Comparison of ENCODE assay signal across 8 mouse cellular contexts in genomic region chr19:16168653-16169198, GRCm38 (mm10). TPM values are rescaled to one million over a fixed set of nuclear protein-coding genes. Genes with fewer than 3 reads are reported as not detected.
A peak's percentile ranks its signal among the peaks of the same experiment; 100 is the strongest.
DNase-seq lines count a peak whose midpoint lies in the region; ATAC-seq lines count a peak whose summit lies in the region.

No protein-coding gene starts in this region.

- no peaks in the 10 kb centered on the region for H3K36me3 ChIP-seq in heart, embryonic 15.5 days
- H3K36me3 ChIP-seq in midbrain, embryonic 10.5 days: 0 out of 2 replicates have a peak, but pooled peaks cover 2% of the 10 kb centered on the region

- H3K4me3 ChIP-seq in heart, embryonic 15.5 days: no peak overlapping the region
- no peak overlapping the region for H3K4me3 ChIP-seq in midbrain, embryonic 10.5 days

- 30% methylated on average over 4 of the region's 4 CpGs for WGBS in heart, embryonic 15.5 days
- 80% methylated on average over 4 of the region's 4 CpGs for WGBS in midbrain, embryonic 10.5 days

- DNase-seq in adrenal gland, adult (ENCODE audit: inconsistent age in 2 of 2, low spot score in 1 of 2): peak; percentile 35 to 73
- no peak for DNase-seq in adrenal gland, postnatal 4 days (ENCODE audit: low spot score in 2 of 2)
- DNase-seq in embryo, embryonic 10.5 days (ENCODE audit: low spot score): peak; percentile 38
- peak; percentile 64 for DNase-seq in kidney, postnatal 10 days
- DNase-seq in midbrain, embryonic 10.5 days (ENCODE audit: low spot score): no peak
- DNase-seq in thymus, postnatal 0 days (ENCODE audit: low spot score): no peak
- DNase-seq in testis, postnatal 14 days (ENCODE audit: low spot score): no peak

- H3K9ac ChIP-seq in heart, embryonic 15.5 days: no peak overlapping the region

- H3K4me1 ChIP-seq in heart, embryonic 15.5 days (replicated peaks): peaks cover 45% of the 10 kb centered on the region
- peaks cover 35% of the 10 kb centered on the region for H3K4me1 ChIP-seq in midbrain, embryonic 10.5 days

- H3K4me2 ChIP-seq in heart, embryonic 15.5 days: 0 out of 2 replicates have a peak overlapping the region, but pooled peaks have one; percentile 9

- H3K27me3 ChIP-seq in heart, embryonic 15.5 days: no peaks in the 10 kb centered on the region
- H3K27me3 ChIP-seq in midbrain, embryonic 10.5 days (ENCODE audit: low read depth, poor library complexity, severe bottlenecking): no peaks in the 10 kb centered on the region

- H3K27ac ChIP-seq in heart, embryonic 15.5 days: peak overlapping the region; percentile 67
- peak overlapping the region; percentile 69 for H3K27ac ChIP-seq in midbrain, embryonic 10.5 days (replicated peaks)

- no peaks in the 10 kb centered on the region for H3K9me3 ChIP-seq in heart, embryonic 15.5 days (replicated peaks)
- no peaks in the 10 kb centered on the region for H3K9me3 ChIP-seq in midbrain, embryonic 10.5 days (replicated peaks)

- 0 out of 2 replicates have a peak, but pooled peaks have one; percentile 39 for ATAC-seq in heart, embryonic 15.5 days (replicated peaks; ENCODE audit: insufficient number of reproducible peaks, insufficient read depth, low FRiP score, low read depth)

RNA-seq across cellular contexts. Expression of gene Gnaq, which starts 36.1 kb away (rescaled TPM):
- 10 to 100 TPM; 86.3 to 89.9 TPM for total RNA-seq in adrenal gland, postnatal 4 days (2021)
- 15.7 and 19.5 TPM in 2 replicates for polyA plus RNA-seq in heart, embryonic 15.5 days (2015; fragmentation: Nextera tagmentation; extraction: Ambion mirVana)
- 20.9 and 27.5 TPM in 2 replicates for polyA plus RNA-seq in midbrain, embryonic 10.5 days (2016; fragmentation: Nextera tagmentation; extraction: Ambion mirVana)
- 6.2 and 7.0 TPM in 2 replicates for polyA plus RNA-seq in thymus, postnatal 0 days (2015; fragmentation: Nextera tagmentation; extraction: Ambion mirVana)

Comparison
In these comparisons a context has a peak if more than half of its experiments do, and no peak if none do; other contexts are left out.
1. DNase-seq: peak in adrenal gland, adult (2 of 2), embryo, embryonic 10.5 days (single experiment) and kidney, postnatal 10 days (single experiment); none in adrenal gland, postnatal 4 days (0 of 2), midbrain, embryonic 10.5 days (single experiment), thymus, postnatal 0 days (single experiment) and testis, postnatal 14 days (single experiment).